Mouse (Mus musculus) liver, embryonic 14.5 days (tissue): ENCODE results near the gene Wdr31. TPM values are rescaled to one million over a fixed set of nuclear protein-coding genes. Genes with fewer than 3 reads are reported as not detected.

Source experiments
- ATAC-seq: fragments of 200-750 bp; cut with Nextera tagmentation; 2 replicates; pipeline ENCODE4 v1.8.0; 2017; ENCODE audit warnings: moderate number of reproducible peaks, mild to moderate bottlenecking, moderate library complexity; ENCODE audit not compliant: insufficient read depth
- DNase-seq, 3 experiments: peaks; one replicate each; pipeline ENCODE4 v3.0.0-alpha.2; 2012 to 2013; ENCODE audit warnings: low read depth in 3 of 3, low spot score in 3 of 3
- H3K27ac ChIP-seq: fragments of 300-500 bp; sonication (generic); 2 replicates; pipeline ENCODE4 v1.5.1; 2014; ENCODE audit warnings: moderate library complexity, mild to moderate bottlenecking, control low read depth, inconsistent platforms
- H3K27me3 ChIP-seq: fragments of 300-500 bp; sonication (generic); 2 replicates; pipeline ENCODE4 v1.6.1; 2014; ENCODE audit warnings: mild to moderate bottlenecking, low read length, moderate library complexity; ENCODE audit not compliant: control insufficient read depth, insufficient read depth
- H3K36me3 ChIP-seq: fragments of 300-500 bp; sonication (generic); replicated peaks from 2 replicates; pipeline ENCODE4 v1.6.1; 2014; ENCODE audit warnings: low read depth; ENCODE audit not compliant: control insufficient read depth, insufficient read depth
- H3K4me1 ChIP-seq, 2 experiments: fragments of 200-500 bp in 1 of 2; fragments of 300-500 bp in 1 of 2; sonication (generic) in 1 of 2; replicated peaks; 2 replicates each; pipeline ENCODE4 v1.6.1; 2012 to 2014; ENCODE audit warnings: antibody characterized with exemption in 1 of 2, inconsistent platforms in 1 of 2, low read length in 1 of 2; ENCODE audit not compliant: control insufficient read depth in 2 of 2, insufficient read depth in 2 of 2
- H3K4me2 ChIP-seq: fragments of 300-500 bp; sonication (generic); 2 replicates; pipeline ENCODE4 v1.6.1; 2014; ENCODE audit warnings: low read depth, mild to moderate bottlenecking, control low read depth, moderate library complexity
- H3K4me3 ChIP-seq, 2 experiments: fragments of 200-500 bp in 1 of 2; fragments of 300-500 bp in 1 of 2; sonication (generic) in 1 of 2; 2 replicates each; pipeline ENCODE4 v1.5.1; 2012 to 2014; ENCODE audit warnings: low read depth in 2 of 2, low read length in 2 of 2, mild to moderate bottlenecking in 2 of 2, control low read depth in 1 of 2, inconsistent platforms in 1 of 2, moderate library complexity in 1 of 2; ENCODE audit not compliant: insufficient read depth in 1 of 2
- H3K9ac ChIP-seq: fragments of 300-500 bp; sonication (generic); replicated peaks from 2 replicates; pipeline ENCODE4 v1.6.1; 2014; ENCODE audit warnings: mild to moderate bottlenecking, control low read depth, moderate library complexity
- H3K9me3 ChIP-seq: fragments of 300-500 bp; sonication (generic); 2 replicates; pipeline ENCODE4 v1.6.1; 2016; ENCODE audit warnings: low read length, mixed read lengths; ENCODE audit not compliant: control insufficient read depth
- CTCF ChIP-seq: IDR thresholded peaks from 2 replicates; pipeline ENCODE4 v1.5.1; 2016; ENCODE audit warnings: antibody characterized with exemption, low read depth, control low read depth
- EP300 ChIP-seq: IDR thresholded peaks from 2 replicates; pipeline ENCODE4 v1.6.1; 2016; ENCODE audit warnings: antibody characterized with exemption, low read depth
- WGBS: fragments of 180-500 bp; shearing (Covaris S2); extraction: QIAGEN DNeasy Blood & Tissue Kit; methylation state at CpG from one replicate; pipeline ENCODE4 v1.1.7; 2014; ENCODE audit not compliant: insufficient replicate concordance; 5-methylcytosine and 5-hydroxymethylcytosine counted together
- polyA plus RNA-seq, 2 experiments: library from polyadenylated mRNA; depleted of rRNA in 1 of 2; stranded (reverse) in 1 of 2; unstranded in 1 of 2; fragments of >200 nt; fragmentation: Nextera tagmentation in 1 of 2; extraction: Ambion mirVana in 1 of 2; gene quantifications; 2 replicates each; pipeline versions ENCODE4 v1.2.1 to v1.2.3; 2012 to 2014

Wdr31 gene
- polyA plus RNA-seq, 2 experiments: 0.83 to 1.7 TPM

DNA sequence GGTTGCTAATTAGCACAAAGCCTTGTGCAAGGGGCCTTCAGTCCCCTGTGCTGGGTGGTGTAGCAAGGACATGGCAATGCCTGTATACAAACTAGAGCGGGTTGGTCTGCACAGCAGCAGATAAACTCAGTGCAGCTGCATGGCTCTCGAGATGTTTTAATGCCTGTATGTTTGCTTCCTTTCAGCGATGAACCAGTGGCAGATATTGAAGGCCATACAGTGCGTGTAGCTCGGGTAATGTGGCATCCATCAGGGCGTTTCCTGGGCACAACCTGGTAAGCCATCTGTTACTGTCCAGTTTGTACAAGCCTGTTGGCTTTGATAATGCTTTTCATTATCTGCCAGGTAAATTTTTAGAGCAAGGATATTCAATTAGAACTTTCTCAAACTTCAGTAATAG, 51.6 kb downstream of the Wdr31 start:
- no peaks in the 10 kb centered on the region for H3K27me3 ChIP-seq
- H3K4me1 ChIP-seq: no peaks in the 10 kb centered on the region
- peaks cover 96% of the 10 kb centered on the region for H3K36me3 ChIP-seq
- ATAC-seq: no peak
- WGBS: 83% methylated on average over 6 of the region's 6 CpGs
- no peak overlapping the region for H3K9ac ChIP-seq
- no peak overlapping the region for H3K27ac ChIP-seq
- no peak overlapping the region for H3K4me3 ChIP-seq
- TF ChIP-seq EP300 (no peak), CTCF (no peak)
- DNase-seq: no peak
- H3K4me2 ChIP-seq: no peak overlapping the region
- no peaks in the 10 kb centered on the region for H3K9me3 ChIP-seq

DNA sequence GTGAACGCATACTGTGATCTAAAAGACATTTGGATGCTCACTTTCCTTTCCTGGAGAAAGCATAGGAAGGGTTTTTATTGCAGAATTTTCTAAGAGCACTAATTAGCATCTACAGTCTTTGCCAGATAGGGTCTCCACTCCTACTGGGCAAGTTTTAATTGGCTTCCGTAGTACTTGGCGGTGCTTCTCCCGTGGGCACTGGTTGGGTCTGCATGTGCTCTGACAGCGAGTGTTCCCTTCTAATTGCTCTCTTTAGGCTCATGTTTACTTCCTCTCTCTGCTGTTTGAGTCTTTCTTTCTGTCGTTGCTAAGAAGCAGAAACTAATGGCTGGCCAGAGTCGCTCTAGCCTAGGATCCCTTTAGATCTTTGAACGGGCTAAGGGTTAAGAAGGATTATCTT, 52.2 kb downstream of the Wdr31 start:
- 83% methylated on average over 8 of the region's 8 CpGs for WGBS
- Histone ChIP-seq H3K9me3 (no peaks in the 10 kb centered on the region), H3K9ac (no peak overlapping the region), H3K4me3 (no peak overlapping the region), H3K4me1 (no peaks in the 10 kb centered on the region), H3K4me2 (no peak overlapping the region), H3K27ac (no peak overlapping the region), H3K27me3 (no peaks in the 10 kb centered on the region), H3K36me3 (peaks cover 94% of the 10 kb centered on the region)
- no peak for TF ChIP-seq CTCF
- TF ChIP-seq EP300: no peak
- ATAC-seq (no peak), DNase-seq (no peak)

DNA sequence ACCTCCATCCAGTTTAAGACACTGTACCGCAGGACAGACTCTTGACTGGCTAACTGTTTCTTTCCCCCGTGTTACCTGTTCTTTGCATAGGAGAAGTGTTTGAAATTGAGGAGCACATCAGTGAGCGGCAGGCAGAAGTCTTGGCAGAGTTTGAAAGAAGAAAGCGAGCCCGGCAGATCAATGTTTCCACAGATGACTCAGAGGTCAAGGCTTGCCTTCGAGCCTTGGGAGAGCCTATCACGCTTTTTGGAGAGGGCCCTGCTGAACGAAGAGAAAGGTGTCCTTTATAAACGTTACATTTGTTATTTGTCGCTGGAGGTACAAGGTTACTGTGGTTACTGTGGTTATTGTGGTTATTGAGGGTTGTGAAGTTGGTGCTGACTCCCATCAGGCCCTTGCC, 59.1 kb downstream of the Wdr31 start:
- Histone ChIP-seq H3K27ac (no peak overlapping the region), H3K9ac (no peak overlapping the region), H3K4me3 (no peak overlapping the region), H3K36me3 (peaks cover 47% of the 10 kb centered on the region), H3K4me2 (no peak overlapping the region), H3K9me3 (no peaks in the 10 kb centered on the region), H3K27me3 (no peaks in the 10 kb centered on the region), H3K4me1 (peaks cover 7% of the 10 kb centered on the region in 2 experiments)
- TF ChIP-seq EP300 (no peak), CTCF (no peak)
- no peak for ATAC-seq
- no peak for DNase-seq
- 64% methylated on average over 10 of the region's 10 CpGs for WGBS

DNA sequence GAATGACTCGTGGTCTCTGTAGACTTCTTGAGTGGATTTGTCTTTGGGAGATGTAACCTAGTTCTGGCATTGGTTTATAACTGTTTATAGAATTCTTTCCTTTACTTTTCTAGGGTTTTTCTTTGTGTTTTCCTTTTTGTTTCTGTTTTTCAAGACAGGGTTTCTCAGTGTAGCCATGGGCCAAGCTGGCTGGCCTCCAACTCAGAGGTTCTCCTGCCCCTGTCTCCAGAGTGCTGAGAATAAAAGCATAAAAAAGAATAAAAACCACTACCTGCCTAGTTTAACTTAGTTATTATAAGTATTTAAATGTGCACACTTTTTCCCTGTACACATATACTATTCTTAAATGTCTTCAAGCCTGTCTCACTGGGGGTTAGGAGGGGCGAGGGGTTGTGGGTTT, 60.4 kb downstream of the Wdr31 start:
- Histone ChIP-seq H3K9ac (peak overlapping the region; percentile 87), H3K27me3 (no peaks in the 10 kb centered on the region), H3K4me3 (peak overlapping the region in 1 of 2 experiments; percentile 77; a peak in 2 of 4 replicates), H3K9me3 (no peaks in the 10 kb centered on the region), H3K36me3 (peaks cover 34% of the 10 kb centered on the region), H3K4me2 (peak overlapping the region; percentile 90), H3K4me1 (peaks cover 7% of the 10 kb centered on the region in 2 experiments), H3K27ac (no peak overlapping the region)
- 72% methylated on average over 2 of the region's 2 CpGs for WGBS
- TF ChIP-seq EP300: no peak
- no peak for TF ChIP-seq CTCF
- ATAC-seq: no peak
- no peak for DNase-seq

DNA sequence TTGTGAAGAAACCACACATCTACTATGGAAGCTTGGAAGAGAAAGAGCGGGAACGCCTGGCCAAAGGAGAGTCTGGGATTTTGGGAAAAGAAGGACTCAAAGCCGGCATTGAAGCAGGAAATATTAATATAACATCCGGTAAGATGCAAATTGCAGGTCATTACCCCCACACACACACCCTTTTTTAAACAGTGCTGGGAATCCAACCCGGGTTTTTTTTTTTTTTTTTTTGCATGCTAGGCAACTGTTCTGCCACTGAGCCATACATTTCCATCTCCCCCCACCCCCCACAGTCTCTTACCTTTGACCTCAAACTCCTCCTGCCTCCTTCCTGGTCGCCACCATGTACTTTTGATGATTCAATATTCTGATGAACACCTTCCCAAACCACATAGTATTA, 61.1 kb downstream of the Wdr31 start:
- Histone ChIP-seq H3K36me3 (peaks cover 28% of the 10 kb centered on the region), H3K4me1 (peaks cover 7% of the 10 kb centered on the region in 2 experiments), H3K27me3 (no peaks in the 10 kb centered on the region), H3K9ac (peak overlapping the region; percentile 87), H3K4me2 (peak overlapping the region; percentile 90), H3K9me3 (no peaks in the 10 kb centered on the region), H3K27ac (peak overlapping the region; percentile 79), H3K4me3 (peak overlapping the region; percentile 77 to 88)
- ATAC-seq: no peak
- DNase-seq: no peak
- 19% methylated on average over 6 of the region's 6 CpGs for WGBS
- TF ChIP-seq EP300 (no peak), CTCF (no peak)
